Mouse (Mus musculus) lung, postnatal 4 days (tissue): ENCODE results near the gene Vps51.
"Not testable (repeated sequence)": the region's sequence is repeated elsewhere in the genome, so short reads cannot be mapped to it uniquely, and the experiment has no call there.

Experiments
- DNase-seq, 2 experiments: peaks; one replicate each; pipeline ENCODE4 v3.0.0; 2021

Gene Vps51

DNA sequence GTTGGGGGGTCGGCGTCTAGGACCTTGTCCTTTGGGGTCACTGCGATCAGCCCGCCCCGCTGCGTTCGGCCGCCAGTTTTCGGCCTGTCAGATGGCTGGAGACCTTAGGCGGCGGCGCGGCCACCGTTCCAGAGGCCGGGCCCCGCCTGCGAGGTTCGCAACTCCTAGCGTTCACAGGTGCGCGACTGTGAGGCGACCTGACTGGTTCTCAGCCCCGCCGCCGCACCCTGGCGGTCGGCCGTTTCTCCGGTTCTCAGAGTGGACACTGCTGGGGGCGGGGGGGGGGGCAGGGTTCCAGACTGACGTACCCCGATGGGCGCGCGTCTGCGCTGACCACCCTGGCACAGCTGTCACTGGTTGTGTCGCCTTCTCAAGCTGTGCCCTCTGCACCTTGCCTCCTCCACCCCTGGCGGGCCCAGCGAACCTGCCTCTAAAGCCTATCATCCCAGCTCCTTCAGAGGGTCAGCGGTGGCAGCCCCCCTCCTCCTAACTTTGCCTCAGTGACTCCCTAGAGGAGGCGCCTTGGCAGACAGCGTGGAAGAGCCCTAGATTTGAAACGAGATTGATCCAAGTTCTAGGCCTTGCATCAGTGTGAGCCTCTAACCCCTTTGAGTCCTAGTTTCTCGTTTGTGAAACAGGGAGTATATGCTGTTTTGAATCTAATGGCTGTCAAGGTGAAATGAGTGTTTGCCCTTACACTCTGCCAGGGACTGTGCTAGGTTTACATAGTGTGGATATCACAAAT is 29.7 kb downstream of the Vps51 start:
- no peak for DNase-seq

DNA sequence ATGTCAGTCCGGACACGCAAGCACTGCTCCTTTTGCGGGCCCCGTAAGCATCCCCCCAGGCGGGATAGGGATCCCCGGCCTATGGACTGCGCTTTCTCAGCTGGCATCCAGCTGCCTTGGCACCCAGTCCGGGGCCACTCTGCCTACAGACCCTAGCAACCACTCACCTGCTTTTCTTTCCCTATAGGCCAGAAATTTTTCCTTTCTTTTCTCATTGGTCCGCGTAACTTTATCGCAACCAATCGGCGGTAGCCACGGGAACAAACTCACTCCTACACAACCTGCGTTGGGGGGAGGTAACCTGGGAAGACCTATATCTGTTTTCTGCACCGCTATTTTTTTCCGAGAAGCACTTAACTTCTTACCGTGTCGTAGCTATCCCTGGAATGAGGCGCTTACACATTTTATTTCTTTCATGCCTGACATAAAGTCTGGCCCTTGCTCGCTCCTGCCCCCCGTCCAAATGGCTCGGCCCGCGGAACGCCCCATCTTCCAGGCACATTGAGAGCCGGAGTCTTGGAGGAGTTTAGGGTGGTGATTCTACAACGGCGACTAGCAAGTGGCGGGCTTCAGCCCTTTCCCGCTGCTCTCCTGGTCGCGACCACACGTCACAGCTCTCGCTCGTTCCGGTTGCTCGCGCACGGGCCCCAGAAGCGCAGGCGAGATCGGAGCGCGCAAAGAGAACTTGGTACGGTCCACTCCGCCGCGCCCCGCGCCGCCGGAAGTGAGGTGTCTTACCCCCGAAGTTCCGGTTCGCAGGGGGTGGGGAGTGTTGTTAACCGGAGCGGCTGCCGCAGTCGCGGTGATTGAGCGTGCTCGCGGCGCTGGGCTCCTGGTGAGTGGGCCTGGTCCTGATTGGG is 30.5 kb downstream of the Vps51 start, which contains the start of gene Syvn1:
Syvn1 (plus strand) TSS at position 283 of the 860 bp plus-strand sequence.
- peak; percentile 91 for DNase-seq

DNA sequence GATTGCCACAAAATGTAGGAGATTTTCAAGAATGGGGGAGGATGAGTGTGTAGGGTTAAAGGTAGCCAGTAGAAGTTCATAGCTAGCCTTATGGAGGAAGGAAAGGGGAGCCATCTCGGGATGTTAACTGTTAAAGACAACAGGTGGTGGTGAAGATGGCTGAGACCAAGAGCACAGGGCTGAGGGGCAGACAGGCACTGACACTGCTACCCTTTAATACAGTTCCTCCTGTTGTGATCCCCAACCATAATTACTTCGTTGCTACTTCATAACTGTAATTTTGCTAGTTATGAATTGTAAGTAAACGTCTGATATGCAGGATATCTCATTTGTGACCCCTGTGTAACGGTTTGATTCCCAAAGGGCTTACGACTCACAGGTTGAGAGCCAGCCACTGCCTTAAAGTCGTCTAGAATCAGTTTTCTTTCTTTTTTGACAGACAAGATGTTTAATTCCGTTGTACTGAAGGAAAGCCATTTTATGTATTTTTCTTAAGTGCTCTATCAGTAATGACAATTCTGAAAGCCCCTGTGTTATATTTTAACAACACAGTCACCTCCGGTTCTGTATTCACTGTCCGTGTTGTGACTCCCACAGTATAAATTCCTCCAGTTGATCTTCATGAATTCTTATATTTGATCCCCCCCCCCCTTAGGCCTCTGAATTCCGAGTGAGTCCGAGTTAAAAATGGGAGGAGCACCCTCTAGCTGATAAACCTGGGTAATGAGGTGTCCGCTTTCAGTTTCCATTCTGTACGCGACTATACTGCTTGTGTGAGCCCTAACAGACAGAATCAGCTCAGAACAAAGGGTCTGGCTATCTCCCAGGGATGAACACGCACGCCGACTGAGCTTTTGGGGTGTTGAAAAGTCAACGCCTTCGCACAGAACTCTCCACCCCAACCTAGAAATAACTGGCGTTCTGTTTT is 31.4 kb downstream of the Vps51 start:
- no peak for DNase-seq

DNA sequence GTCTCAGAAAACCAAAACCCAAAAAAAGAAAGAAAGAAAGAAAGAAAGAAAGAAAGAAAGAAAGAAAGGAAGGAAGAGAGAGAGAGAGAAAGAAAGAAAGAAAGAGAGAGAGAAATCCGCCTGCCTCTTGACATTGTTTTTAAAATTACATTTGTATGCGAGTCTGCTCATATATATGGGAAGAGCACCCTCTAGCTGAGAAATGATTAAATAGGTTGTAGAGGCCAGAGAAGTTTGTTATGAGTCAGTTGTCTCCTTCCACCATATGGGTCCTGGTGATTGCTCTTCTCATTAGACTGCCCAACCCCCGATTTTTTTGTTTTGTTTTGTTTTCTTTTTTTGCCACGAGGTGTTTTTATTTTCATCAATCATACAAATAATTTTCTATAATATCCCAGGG is 32.9 kb downstream of the Vps51 start:
- DNase-seq, result not testable (repeated sequence)

DNA sequence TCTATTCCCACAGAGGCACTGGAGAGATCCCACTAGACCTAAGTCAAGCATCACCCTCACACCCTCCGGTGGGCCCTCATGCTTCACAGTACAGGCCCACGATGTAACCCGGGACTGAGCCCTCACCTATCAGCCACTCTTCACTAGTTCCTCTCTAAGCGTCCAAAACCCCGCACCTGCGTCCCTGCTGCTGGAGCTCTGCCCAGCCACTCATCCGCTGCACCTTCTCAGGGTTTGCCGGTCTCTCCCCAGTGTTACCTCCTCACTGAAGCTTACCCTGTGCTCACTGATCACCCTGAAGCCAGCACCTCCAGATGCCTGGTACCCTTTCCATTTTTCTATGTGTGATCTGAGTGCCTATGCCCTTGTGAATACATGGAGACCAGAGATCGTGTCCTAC is 34.7 kb downstream of the Vps51 start:
- DNase-seq, result no peak

DNA sequence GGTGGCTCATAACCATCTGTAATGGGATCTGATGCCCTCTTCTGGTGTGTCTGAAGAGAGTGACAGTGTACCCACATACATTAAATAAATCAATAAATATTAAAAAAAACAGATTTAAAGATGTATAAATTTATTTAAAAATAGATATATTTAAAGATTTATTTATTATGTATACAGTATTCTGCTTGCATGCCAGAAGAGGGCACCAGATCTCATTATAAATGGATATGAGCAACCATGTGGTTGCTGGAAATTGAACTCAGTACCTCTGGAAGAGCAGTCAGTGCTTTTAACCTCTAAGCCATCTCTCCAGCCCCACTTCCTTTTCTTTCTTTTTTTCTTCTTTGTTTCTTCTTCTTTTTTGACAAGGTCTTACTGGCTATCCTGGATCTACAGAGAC is 37.0 kb downstream of the Vps51 start:
- no peak for DNase-seq

DNA sequence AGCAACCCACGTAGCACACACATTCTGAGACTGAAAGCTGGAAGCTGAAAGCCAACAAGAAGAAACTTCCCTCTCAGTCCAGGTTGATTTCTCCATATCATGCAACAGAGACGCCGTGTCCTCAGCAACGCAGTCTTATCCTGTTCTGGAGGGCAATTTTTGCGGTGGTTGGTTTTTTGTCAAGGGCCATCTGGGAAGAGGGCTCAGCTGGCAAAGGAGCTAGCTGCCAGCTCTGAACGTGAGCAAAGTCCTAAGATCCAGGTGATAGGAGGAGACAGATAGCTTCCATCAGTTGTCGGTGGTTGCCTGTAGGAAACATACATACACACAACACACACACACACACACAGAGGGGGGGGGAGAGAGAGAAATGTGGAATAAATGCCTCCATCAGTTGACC is 38.7 kb downstream of the Vps51 start:
- no peak for DNase-seq

DNA sequence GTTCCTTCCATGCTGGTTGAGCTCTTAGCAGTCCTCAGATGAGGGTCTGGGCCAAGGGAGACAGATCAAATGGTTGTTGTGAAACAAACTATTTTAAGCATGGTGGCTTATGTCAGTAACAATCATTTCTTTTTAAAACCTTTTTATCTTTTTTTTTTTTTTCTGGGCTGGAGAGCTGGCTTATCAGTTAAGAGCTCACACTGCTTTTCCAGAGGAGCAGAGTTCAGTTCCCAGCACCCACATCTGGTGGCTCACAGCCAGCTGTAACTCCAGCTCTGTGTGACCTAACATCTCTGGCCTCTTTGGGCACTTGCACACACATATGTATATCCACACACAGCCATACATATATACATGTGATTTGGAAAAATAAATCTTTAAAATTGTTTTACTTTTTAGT is 39.3 kb downstream of the Vps51 start:
- no peak for DNase-seq

DNA sequence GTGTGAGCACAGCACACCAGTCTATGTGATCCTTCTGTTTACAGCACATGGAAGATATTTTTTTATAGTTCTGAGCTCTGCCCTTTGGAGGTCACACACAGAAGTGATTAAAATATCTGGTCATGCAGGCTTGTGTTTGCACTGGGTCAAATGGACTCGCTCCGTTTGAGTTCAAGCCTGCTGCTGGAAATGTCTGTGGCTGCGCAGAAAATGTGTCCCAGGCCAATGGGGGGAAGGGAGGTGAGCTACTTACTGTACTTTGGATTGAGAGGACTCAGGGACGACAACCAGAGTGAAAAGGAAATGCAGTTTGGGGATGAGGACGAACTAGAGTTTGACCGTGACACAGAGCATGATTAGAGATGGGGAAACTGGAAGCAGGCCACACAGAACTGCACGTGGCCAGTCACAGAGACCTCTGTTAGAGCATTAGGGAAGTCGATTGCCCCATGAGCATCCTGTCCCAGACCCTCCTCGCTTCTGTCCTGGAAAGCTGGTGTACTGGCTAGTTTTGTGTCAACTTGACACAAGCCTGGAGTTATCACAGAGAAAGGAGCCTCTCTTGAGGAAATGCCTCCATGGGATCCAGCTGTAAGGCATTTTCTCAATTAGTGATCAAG is 41.0 kb downstream of the Vps51 start:
- DNase-seq, result no peak

DNA sequence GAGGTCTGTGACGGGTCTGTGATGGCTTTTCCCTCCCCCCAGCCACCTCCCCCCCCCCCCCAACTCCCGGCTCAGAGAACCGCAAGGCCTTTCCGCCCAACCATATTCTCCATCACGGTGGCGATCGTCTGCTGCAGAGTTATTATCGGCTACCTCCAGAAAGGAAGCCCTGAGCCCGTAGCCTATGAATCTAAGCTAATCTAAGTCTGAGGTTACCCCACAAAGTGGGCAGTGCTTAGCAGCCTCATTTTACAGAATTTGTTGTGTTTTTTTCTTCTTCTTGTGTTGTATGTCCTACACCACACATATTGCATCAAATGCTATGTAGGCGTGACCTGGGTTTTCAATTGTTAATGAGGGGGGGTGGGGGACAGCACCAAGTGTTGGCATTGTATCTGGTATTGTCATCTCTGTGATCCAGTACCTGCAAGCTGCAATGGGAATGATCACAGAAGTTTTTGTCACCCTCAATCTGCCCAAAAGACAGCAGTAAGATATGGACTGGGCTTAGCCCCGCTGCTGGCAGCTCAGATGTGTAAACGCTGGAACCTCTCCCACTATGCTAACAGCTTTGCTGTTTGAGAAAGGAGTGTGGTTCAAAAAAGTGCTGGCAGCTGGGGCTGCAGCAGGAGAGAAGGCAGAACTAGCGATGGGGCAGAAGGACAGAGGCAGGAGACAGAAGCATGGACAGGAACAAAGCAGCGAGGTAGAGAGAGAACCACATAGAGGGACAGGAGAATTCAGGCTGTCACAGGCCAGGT is 46.3 kb downstream of the Vps51 start:
- DNase-seq, result no peak

DNA sequence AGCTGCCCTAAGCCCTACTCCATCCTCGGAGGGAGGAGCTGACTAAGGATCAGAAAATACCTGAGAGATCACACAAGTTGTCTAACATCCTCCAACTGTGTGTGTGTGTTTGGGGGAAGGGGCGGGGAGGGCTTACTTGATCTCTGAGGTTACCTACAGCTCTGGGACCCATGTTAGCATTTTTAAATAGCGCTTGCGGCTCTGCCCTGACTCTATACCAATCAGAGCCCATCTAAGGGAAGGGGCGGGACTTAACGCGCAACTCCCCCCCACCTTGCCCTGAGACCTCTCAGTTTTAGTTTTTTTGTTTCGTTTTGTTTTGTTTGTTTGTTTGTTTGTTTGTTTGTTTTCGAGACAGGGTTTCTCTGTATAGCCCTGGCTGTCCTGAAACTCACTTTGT is 47.6 kb downstream of the Vps51 start:
- DNase-seq, result no peak

DNA sequence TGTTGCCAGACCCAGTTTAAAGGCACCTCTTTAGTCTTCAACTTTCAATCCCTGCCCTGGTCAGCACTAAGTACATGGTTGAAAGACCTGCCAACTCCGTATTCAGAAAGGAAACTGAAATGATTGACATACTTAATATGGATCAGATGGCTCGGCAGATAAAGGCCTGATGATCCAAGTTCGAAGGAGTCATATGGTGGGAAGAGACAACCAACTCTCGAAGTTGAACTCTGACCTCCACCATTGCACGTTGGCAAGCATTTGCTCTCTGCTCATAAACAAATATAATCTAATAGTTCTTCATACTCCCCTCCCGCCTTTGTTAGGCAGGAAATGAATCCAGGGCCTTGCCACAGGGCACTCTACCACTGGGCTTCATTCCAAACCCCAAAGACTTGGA is 48.0 kb downstream of the Vps51 start:
- peak in 1 of 2 experiments; percentile 34 for DNase-seq

DNA sequence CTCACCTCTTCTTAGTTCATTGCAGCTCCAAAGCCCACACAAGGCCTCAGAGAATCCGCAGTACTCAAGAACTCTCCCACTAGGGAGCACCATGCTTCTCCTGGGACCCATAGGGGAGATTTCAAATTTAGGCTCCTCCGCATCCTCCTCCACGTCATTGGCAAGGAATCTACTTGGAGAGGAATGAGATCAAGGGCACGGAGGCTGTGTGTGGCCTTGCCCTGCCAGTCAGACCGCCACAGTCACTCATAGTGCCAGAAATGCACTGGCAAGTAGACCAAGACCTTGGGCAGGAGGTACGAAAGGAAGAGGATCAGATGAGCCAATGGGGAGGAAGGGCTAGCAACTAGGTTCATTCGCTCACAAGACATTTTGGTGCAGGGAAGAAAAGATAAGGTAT is 53.1 kb downstream of the Vps51 start:
- no peak for DNase-seq

DNA sequence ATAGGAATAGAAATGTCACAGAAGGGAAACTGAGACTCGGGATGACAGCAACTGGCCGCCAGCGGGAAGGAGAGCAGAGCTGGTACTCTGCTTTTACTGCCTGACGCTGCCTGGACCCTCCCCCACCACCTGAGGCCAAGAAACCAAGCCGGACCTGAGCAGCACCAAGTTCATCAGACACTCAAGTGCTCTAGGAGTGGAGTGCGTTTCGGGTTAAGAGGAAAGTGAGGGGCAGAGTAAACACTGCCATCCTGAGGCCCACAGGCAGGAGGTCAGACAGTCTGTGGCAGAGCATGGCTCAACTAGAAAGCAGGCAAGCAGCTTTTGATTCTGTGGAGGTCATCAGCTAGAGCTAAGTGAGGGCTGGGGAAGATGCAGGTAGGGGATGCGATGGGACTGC is 54.0 kb downstream of the Vps51 start:
- peak; percentile 22 to 50 for DNase-seq

DNA sequence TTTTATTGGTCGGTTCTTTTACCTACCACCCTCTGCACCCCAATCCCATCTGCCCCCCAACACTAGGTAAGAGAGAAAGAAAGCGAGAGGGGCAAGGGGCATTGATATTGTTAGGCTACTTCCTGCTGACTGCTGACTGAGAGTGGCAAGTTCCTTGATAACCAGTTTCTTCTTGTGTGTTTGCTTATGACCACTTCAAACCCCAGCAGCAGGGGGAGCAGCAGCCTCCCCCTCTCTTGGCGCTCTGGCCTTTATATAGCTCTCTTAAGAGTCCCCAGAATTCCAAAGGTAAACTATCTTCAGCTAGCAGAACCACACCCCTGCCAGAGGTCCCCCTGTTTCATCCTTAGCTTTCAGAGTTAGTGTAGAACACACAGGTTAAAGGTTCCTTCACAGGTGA is 56.8 kb downstream of the Vps51 start:
- DNase-seq, result no peak

DNA sequence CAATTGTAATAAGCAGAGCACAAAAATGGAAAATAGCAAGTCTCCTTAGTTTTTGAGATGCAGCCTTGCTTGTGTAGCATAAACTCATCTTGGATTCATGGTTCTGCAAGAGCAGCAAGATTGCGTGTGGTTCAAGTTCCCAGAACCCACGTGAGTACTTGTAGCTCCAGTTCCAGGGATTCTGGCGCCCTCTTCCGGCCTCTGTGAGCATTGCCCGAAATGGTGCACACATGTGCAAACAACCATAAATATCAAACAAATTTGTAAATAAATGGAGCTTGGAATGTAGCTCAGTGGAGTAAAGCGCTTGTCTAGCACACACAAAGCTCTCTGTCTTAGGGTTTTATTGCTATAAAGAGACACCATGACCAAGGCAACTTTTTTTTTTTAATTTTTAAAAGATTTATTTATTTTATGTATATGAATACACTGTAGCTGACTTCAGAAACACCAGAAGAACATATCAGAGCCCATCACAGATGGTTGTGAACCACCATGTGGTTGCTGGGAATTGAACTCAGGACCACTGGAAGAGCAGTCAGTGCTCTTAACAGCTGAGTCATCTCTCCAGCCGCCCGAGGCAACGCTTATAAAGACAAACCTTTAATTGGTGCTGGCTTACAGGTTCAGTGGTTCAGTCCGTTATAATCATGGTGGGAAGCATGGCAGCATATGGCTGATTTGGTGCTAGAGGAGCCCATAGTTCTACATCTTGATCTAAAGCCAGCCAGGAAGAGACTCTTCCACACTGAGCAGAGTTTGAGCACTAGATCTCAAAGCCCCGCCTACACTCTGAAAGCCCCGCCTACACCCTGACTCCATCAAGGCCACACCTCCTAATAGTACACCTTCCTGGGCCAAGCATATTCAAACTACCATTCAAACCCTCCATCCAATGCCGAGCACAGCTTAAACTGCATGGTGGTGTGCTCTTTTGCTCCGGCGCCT is 58.6 kb downstream of the Vps51 start:
- DNase-seq, result peak; percentile 87 to 91
